Mouse (Mus musculus) frontal cortex, postnatal 25 days (tissue): ENCODE data around the gene Msi2.

Experiments used
- DNase-seq, 2 experiments: peaks; one replicate each; pipeline ENCODE4 v3.0.0; 2022; ENCODE audit warnings: low spot score in 2 of 2

Gene Msi2

GRCm38 (mm10) chr11:88614527-88615305 lies 103.6 kb downstream of the Msi2 start:
- no peak for DNase-seq

- no peak for DNase-seq
These were observed 104.4 kb downstream of the Msi2 start for GRCm38 (mm10) chr11:88613771-88614526.

GRCm38 (mm10) chr11:88613008-88613407 lies 105.3 kb downstream of the Msi2 start:
- no peak for DNase-seq

DNA sequence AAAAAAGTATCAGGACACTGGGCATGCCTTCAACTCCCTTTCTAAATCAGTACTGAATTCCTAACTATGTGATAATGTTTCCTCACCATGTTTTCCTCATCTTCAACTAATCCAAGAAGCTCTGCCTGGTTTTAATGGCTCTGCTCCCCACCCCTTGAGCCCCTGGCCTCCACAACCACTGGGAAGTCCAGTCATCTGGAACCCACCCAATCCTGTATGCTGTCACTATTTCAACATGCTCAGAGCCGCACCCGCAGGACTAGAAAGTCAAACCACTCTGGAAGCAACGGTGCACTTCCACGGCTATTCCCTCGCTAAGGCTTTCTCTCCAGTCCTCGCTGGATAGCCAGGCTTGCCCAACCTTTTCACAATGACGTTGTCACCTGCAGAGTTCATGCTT lies 106.2 kb downstream of the Msi2 start:
- DNase-seq, result no peak

- no peak for DNase-seq
These were observed 107.5 kb downstream of the Msi2 start for GRCm38 (mm10) chr11:88610809-88611208.

DNA sequence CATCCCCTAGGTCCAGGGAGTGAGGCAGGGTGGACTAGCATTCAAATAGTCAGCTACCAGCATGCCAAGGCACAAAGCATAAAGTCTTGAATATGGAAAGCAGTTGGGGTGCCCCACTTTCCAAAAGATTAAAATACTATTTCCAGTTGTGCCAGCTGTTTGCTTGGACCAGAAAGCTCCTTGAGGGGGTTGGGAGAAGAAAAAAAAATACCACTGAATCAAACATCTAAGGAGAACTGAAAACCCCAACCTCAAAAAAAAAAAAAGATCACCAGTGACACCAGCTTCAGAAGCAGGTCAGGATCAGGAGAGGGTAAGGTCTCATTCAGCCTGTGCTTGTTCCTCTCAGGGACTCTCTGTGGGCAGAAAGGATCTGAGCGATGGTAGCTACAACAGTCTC lies 108.2 kb downstream of the Msi2 start:
- no peak for DNase-seq

GRCm38 (mm10) chr11:88608584-88608983 lies 109.7 kb downstream of the Msi2 start:
- no peak for DNase-seq

GRCm38 (mm10) chr11:88607725-88608383 lies 110.5 kb downstream of the Msi2 start:
- no peak for DNase-seq

DNA sequence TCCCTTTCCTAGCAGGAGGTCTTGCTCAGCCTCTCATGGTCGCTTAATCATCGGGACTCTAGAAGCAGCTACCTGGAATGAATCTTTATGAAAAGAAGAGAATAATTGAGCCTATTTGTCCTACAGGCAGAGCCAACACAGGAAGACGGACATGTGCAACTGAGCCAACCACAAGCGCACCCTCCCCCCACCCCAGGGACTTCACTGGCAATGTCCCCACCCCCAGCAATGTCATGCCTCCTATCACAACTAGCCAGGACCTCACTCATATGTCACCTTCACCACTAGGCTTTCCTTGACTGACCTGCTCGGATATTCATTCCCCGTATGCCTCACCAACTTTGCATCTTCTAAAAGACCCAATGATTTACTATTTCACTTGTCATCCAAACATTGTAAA lies 112.5 kb downstream of the Msi2 start:
- no peak for DNase-seq

DNA sequence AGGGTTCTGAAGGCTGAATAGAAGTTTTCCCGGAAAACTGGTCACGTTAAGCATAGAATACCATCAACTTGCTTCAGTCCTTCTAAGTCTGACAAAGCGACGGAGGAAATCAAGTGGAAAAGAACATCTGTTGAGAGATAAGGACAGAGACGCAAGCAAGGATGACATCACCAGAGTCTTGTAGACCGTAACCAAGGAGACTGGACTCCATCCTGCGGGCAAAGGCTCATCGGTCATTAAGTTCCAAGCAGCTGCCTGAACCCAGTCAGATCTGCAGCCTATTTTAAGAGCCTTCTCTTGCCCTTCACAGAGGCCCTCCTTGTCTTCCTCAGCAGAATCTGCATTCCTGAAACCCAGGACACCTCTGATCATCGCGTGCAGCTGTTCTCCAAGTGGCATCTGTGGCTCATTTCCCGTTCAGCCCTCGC lies 113.2 kb downstream of the Msi2 start:
- no peak for DNase-seq

GRCm38 (mm10) chr11:88604635-88605034 lies 113.7 kb downstream of the Msi2 start:
- DNase-seq, result no peak

DNA sequence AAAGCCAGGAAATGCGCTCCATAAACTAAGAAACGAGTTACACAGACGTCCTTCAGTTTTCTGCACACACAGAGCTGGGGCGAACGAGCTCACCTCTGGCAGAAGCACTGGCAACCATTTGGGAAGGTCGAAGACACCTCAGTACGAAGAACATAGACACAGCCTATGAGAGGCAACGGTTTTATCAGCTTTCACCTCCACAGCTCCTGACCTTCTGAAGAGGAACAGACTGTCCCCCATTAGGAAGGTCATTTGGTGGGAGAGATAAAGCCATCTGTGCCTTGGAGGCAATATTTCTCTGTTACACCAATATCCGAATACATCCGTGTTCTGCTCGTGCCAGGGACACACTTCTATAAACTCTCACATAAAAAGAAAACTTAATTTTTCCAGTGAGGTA lies 114.9 kb downstream of the Msi2 start:
- no peak for DNase-seq

GRCm38 (mm10) chr11:88602471-88603120 lies 115.7 kb downstream of the Msi2 start:
- no peak for DNase-seq

DNA sequence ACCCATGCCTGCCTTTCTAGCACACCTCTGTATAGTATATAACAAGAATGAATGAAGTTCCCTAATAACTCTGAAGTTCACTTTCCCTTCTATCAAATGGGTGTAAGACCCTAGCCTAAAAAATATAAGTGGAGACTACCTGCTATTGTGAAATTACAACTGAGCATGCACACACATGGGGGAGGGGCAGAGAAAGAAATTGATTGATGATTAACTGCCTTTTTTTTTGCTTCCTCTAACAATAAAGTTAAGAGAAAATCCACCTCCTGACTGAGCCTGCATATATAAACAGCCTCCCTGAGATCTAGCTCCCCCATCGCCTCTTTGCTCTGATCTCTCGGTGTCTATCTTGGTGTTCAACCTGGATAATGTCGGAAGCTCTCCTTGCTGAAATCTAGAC lies 118.1 kb downstream of the Msi2 start:
- no peak for DNase-seq

DNA sequence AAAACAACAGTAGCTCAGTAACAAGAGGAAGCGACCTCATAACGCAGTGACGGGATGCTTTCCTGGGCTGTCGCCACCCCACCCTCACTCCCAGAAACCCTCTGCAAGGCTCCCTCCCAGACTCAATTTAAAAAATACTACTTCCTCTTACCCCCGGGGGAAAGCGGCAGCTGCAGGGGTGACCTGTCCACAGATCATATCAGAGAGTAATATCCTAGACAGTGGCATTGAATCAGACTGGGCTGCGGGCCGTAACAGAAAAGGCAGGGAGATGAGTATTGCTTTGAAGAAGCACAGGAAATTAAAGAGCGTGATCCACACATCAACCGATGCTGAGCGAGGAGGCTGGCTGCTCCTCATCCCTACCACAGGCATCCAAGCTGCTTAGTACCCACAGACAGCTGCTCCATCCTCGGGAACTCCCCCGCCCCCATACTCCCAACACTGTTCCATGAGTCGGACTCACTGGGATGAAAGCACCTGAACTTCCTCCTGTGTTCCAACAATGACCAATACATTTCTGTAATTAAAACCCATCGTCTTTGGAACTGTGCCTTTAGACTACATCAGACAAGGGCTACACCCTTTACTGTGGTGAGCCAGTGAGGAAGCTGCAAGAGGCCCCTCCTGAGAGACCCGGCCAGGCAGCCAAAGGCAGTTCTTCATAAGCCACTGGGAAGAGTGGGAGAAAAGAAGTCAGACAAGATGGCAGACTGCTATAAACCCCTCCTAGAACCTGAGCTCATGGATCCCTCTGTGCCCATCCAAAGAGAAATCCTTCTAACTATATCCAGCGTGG lies 118.8 kb downstream of the Msi2 start:
- no peak for DNase-seq

DNA sequence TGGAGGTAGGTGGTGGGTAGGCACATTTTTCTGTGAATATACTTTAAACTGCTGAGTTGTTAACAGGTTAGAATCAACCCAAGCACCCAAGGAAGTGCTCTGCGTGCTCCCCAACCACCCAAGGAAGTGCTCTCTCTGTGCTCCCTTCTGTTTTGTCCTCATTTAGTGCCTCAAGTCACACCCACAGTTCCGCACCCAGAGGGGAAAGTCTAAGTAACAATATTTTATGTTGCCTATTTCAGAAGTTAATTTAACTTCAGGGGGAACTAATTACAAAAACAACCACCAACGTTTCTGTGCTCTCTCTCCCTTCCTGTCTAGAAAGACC lies 119.5 kb downstream of the Msi2 start:
- DNase-seq, result no peak

DNA sequence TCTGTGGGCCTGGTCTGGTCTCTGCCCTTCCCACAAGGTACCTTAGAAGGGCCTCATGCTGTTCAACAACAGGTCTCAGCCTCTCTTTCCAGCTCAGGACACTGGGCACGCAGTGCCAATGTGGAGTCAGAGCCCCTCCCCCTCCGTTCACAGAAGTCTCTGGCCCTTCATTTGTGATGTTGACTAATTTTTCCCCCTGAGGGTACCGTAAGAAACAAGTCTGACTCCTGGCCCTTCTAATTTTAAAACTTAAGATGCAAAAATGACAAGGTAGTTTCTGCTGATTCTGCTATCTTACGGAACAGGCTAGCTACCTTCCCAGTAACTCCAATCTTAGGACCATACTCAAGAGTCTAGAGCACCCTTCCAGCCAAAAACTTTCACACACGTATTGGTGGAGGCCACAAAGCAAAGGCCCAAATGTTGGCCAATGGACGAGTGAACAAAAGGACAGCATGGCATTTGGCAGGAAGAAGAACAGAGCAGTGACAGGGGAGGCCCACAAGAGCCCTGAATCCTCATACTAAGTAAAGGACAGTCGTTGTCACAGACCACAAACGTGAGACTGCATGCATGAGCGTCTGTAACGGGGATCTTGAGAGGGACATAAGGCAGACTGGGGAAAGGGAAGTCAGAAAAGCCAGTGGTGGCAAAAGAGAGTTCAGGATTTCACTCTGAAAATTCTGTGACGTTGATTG lies 120.0 kb downstream of the Msi2 start:
- no peak for DNase-seq

DNA sequence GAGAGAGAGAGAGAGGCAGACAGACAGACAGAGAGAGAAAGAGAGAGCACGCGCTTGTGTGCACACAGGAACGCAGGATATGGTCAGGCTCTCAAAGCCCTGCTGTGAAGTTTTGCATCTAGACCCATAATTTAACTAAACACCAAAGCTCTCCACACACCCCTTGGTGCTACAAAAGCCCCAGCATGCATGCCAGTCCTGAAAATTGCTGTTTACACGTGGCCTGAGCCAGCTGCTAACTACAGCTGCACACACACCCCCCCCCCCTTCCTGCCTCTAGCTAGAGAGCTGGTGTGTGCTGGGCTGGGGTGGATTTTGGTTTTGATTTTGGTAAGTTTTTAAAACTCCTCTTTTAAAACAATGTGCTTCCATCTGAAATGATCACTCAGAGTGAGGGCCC lies 122.7 kb downstream of the Msi2 start:
- no peak for DNase-seq

DNA sequence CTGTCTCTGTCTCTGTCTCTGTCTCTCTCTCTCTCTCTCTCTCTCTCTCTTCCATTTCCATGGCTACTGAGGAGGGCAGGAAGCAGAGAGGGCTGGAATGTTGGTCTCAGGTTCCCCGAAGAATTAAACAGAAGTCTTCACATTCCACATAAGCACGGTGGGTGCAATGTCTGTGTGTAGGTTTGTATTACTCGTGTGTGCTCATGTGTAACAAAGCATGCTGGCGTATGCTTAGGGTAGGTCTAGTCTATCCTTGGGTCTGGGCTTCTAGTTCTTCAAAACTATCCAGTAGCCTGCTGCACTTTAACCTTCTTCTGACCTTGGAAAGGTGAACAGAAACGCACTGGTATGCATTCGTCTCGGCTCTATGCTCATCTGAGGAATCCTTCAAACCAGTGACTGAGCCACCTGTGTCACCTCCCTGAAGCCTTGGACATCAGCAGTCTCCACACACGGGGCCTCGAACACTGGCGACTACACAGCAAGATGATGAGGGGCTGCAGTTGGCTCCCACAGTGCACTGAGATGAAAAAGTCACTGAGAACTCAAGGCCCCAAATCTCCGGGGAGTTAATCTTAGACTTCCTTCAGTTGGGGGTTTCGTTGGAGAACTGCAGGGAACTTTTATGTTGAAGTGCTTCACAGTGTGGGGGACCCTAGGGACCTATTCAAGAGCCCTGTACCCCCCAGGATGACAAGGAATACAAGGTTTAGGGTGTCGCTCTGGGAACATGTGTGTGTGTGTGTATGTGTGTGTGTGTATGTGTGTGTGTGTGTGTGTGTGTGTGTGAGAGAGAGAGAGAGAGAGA lies 123.3 kb downstream of the Msi2 start:
- DNase-seq, result no peak

DNA sequence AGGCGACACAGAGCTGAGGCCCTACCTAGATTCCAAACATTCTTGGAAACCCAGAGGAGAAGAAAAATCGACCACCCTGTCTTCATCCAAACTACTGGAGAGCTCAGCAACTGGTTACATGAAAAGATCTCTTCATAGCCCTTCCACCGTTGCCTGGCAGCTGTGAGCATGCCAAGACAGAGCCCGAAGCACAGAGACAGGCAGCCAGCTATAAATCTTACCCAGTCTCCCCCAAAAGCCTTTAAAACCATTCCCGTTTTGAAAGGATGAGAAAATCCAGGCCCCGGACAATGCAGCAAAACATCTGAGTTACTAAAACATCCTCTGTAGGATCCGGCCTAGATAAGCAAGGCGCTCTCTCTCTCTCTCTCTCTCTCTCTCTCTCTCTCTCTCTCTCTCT lies 124.3 kb downstream of the Msi2 start:
- DNase-seq, result no peak
